1 mouse cellular context compared by ENCODE assay signal in the genomic region with DNA sequence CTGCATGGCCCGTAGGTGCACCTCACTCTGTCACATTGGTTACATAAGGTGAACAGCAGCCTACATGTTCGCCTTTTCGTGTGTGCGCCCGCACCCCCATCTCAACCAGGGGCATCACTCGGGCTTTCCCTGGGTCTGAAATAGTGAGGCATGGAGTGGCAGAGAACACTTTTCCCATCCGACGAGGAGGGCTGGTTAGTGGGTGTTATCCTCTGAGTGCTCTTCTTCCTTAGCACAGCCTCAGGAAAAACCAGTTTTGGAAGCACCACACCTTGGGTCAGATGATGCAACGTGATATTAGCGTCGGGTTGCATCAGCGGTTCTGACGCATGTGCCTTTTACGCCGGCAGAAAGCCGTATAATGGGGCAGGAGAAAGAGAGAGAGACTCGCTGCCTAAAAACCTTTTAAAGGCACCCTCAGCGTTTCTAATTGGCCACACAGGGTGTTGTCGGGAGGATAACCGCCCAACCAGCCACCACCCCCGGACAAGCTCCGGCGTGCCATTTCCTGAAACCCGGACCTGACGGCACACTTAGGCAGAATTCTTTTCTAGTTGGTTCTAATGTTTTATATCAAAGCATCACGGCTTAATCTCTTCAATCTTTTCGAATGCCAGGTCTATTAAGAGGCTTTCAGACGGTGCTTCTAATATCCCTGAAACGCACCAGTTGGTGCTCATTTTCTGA.
TF ChIP-seq lines count a peak whose summit lies in the region.

No protein-coding gene starts in this region.

TF ChIP-seq in myocyte, 11 proteins besides CTCF, POLR2A, EP300 and RAD21 (continued from another document):
- TF ChIP-seq CEBPB (IDR thresholded peaks at IDR 0.05; ENCODE audit: insufficient read depth, poor library complexity, severe bottlenecking) (peak; percentile 99), TCF12 (IDR thresholded peaks at IDR 0.05; ENCODE audit: insufficient read depth, poor library complexity, severe bottlenecking) (no peak), SRF (IDR thresholded peaks at IDR 0.05; ENCODE audit: control insufficient read depth, insufficient read length, low read depth) (peak; percentile 88), REST (IDR thresholded peaks at IDR 0.05; ENCODE audit: insufficient read depth, insufficient read length) (no peak), MAX (IDR thresholded peaks at IDR 0.05; ENCODE audit: low read depth) (peak; percentile 82), MYOD1 (IDR thresholded peaks at IDR 0.05; ENCODE audit: control insufficient read depth in 1 of 3, insufficient read length in 2 of 3, low read depth in 2 of 3) (no peak)
